Mouse (Mus musculus): ENCODE measurements at regions not wholly inside any gene's neighbourhood (a gene's known extent, or its start where the extent isn't known, plus 50 kb on each side); places are given as distances from the start of the nearest gene placed in this dataset.

DNA sequence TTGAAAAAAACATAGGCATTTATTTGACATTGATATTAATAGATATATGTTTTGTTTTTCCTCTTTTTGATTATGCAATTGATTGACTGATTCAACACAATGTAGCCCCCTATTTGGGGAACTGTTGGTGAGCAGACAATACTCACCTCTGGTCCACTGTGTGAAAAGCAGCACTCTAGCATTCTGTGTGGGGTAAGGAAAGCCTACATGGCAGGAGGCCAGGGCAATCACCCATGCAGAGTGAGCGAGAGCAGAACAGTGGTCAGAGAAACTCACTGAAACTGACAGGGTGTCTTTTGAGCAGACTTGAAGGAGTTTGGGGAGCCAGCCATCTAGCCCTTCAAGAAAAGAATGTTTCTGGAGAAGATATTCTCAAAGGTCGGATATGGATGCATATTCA is 73.2 kb upstream of the Azi2 start:
- no peaks in the 10 kb centered on the region for H3K36me3 ChIP-seq (ENCODE audit: insufficient read depth, low read length)
- WGBS = 54% methylated on average over 2 of the region's 2 CpGs
- ATAC-seq (no peak), DNase-seq (ENCODE audit: low spot score) (no peak)
- no peaks in the 10 kb centered on the region for H3K9me3 ChIP-seq (ENCODE audit: low read length)
- no peak for TF ChIP-seq CTCF (IDR thresholded peaks at IDR 0.05; ENCODE audit: low read depth)
- no peak overlapping the region for H3K4me2 ChIP-seq (ENCODE audit: low read depth, low read length)
- H3K27me3 ChIP-seq (ENCODE audit: insufficient read depth, low read length) = no peaks in the 10 kb centered on the region
- no peak overlapping the region for H3K27ac ChIP-seq
- H3K4me3 ChIP-seq (ENCODE audit: low read length) = no peak overlapping the region
- no peaks in the 10 kb centered on the region for H3K4me1 ChIP-seq (ENCODE audit: insufficient read depth, low read length)
- no peak overlapping the region for H3K9ac ChIP-seq (replicated peaks; ENCODE audit: low read length)

DNA sequence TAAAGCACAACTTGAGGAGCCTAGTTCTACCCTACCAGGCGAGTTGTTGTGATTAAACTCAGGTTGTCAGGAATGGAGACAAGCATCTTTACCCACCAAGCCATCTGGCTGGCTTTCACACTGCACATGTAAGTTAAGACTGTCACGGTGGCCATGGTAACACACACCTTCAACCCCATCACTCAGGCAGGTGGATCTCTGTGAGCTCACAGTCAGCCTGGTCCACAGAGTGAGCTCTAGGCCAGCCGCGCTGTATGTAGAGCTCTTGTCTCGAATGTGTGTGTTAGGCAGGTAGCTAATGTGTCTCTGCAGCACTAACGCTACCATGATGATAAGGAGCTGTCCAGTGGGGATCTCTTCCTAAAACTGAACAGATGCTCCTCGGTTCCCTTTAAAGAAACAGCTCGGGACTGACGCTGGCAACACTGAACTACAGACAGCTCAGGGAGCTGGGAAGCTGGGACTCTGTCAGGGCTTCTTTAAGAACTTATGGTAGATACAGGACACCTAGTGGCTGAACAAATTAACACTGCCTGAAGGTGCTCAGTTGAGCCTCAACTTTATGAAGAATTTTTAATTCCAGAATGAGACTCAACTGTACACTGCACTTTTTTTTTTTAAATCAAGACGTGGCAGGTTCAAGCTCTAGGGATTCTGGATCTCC is 73.8 kb upstream of the Azi2 start:
- no peak overlapping the region for H3K27ac ChIP-seq
- ATAC-seq = peak; percentile 67; the same call in 1 of the 2 replicates

GRCm38 (mm10) chr9:117962088-117963030 is 77.9 kb upstream of the Azi2 start:
- no peak overlapping the region for H3K27ac ChIP-seq
- WGBS = 59% methylated on average over 9 of the region's 9 CpGs
- DNase-seq (ENCODE audit: low spot score) (no peak), ATAC-seq (no peak)
- H3K27me3 ChIP-seq (ENCODE audit: insufficient read depth, low read length) = no peaks in the 10 kb centered on the region
- no peaks in the 10 kb centered on the region for H3K4me1 ChIP-seq (ENCODE audit: insufficient read depth, low read length)
- no peaks in the 10 kb centered on the region for H3K9me3 ChIP-seq (ENCODE audit: low read length)
- no peaks in the 10 kb centered on the region for H3K36me3 ChIP-seq (ENCODE audit: insufficient read depth, low read length)
- H3K9ac ChIP-seq (replicated peaks; ENCODE audit: low read length) = no peak overlapping the region
- H3K4me3 ChIP-seq (ENCODE audit: low read length) = no peak overlapping the region
- no peak for TF ChIP-seq CTCF (IDR thresholded peaks at IDR 0.05; ENCODE audit: low read depth)
- no peak overlapping the region for H3K4me2 ChIP-seq (ENCODE audit: low read depth, low read length)

More for the DNA sequence above, 73.8 kb upstream of the Azi2 start:
- H3K36me3 ChIP-seq (ENCODE audit: insufficient read depth, low read length) = no peaks in the 10 kb centered on the region
- no peaks in the 10 kb centered on the region for H3K4me1 ChIP-seq (ENCODE audit: insufficient read depth, low read length)
- peak; percentile 69 for TF ChIP-seq CTCF (IDR thresholded peaks at IDR 0.05; ENCODE audit: low read depth)
- DNase-seq (ENCODE audit: low spot score) = peak; percentile 81
- no peaks in the 10 kb centered on the region for H3K9me3 ChIP-seq (ENCODE audit: low read length)
- 51% methylated on average over 10 of the region's 10 CpGs for whole genome bisulfite sequencing
- no peaks in the 10 kb centered on the region for H3K27me3 ChIP-seq (ENCODE audit: insufficient read depth, low read length)
- no peak overlapping the region for H3K9ac ChIP-seq (replicated peaks; ENCODE audit: low read length)
- H3K4me2 ChIP-seq (ENCODE audit: low read depth, low read length) = 0 out of 2 replicates have a peak overlapping the region, but pooled peaks have one; percentile 13
- no peak overlapping the region for H3K4me3 ChIP-seq (ENCODE audit: low read length)

GRCm38 (mm10) chr9:117959845-117960244 is 80.5 kb upstream of the Azi2 start:
- WGBS = 93% methylated on average over 2 of the region's 2 CpGs
- ATAC-seq = no peak

GRCm38 (mm10) chr9:117957195-117957594 is 83.1 kb upstream of the Azi2 start:
- Histone ChIP-seq H3K27me3 (ENCODE audit: insufficient read depth, low read length) (no peaks in the 10 kb centered on the region), H3K4me1 (ENCODE audit: insufficient read depth, low read length) (no peaks in the 10 kb centered on the region), H3K9me3 (ENCODE audit: low read length) (no peaks in the 10 kb centered on the region), H3K4me2 (ENCODE audit: low read depth, low read length) (no peak overlapping the region), H3K27ac (no peak overlapping the region), H3K9ac (replicated peaks; ENCODE audit: low read length) (no peak overlapping the region), H3K4me3 (ENCODE audit: low read length) (no peak overlapping the region), H3K36me3 (ENCODE audit: insufficient read depth, low read length) (no peaks in the 10 kb centered on the region)
- no peak for TF ChIP-seq CTCF (IDR thresholded peaks at IDR 0.05; ENCODE audit: low read depth)
- 59% methylated on average over 2 of the region's 2 CpGs for WGBS
- ATAC-seq = no peak
- DNase-seq (ENCODE audit: low spot score) = no peak

More at GRCm38 (mm10) chr9:117959845-117960244, 80.5 kb upstream of the Azi2 start:
- Histone ChIP-seq H3K9ac (replicated peaks; ENCODE audit: low read length) (no peak overlapping the region), H3K27me3 (ENCODE audit: insufficient read depth, low read length) (no peaks in the 10 kb centered on the region), H3K36me3 (ENCODE audit: insufficient read depth, low read length) (no peaks in the 10 kb centered on the region), H3K27ac (no peak overlapping the region), H3K9me3 (ENCODE audit: low read length) (no peaks in the 10 kb centered on the region), H3K4me1 (ENCODE audit: insufficient read depth, low read length) (no peaks in the 10 kb centered on the region), H3K4me3 (ENCODE audit: low read length) (no peak overlapping the region), H3K4me2 (ENCODE audit: low read depth, low read length) (no peak overlapping the region)
- no peak for TF ChIP-seq CTCF (IDR thresholded peaks at IDR 0.05; ENCODE audit: low read depth)
- no peak for DNase-seq (ENCODE audit: low spot score)

- TF ChIP-seq CTCF (IDR thresholded peaks at IDR 0.05; ENCODE audit: low read depth) = no peak
- H3K36me3 ChIP-seq (ENCODE audit: insufficient read depth, low read length) = no peaks in the 10 kb centered on the region
- no peaks in the 10 kb centered on the region for H3K4me1 ChIP-seq (ENCODE audit: insufficient read depth, low read length)
- no peaks in the 10 kb centered on the region for H3K27me3 ChIP-seq (ENCODE audit: insufficient read depth, low read length)
- no peak overlapping the region for H3K4me2 ChIP-seq (ENCODE audit: low read depth, low read length)
- DNase-seq (ENCODE audit: low spot score) (peak; percentile 6), ATAC-seq (no peak)
- no peak overlapping the region for H3K27ac ChIP-seq
- H3K9ac ChIP-seq (replicated peaks; ENCODE audit: low read length) = no peak overlapping the region
- no peaks in the 10 kb centered on the region for H3K9me3 ChIP-seq (ENCODE audit: low read length)
- no peak overlapping the region for H3K4me3 ChIP-seq (ENCODE audit: low read length)
- WGBS = 28% methylated on average over 2 of the region's 2 CpGs
Measured at GRCm38 (mm10) chr9:117956691-117957090, 83.6 kb upstream of the Azi2 start.

Data from hindbrain, postnatal 0 days (tissue).